Mouse (Mus musculus) bone marrow macrophage, adult 2 months (primary cell): ENCODE measurements around the gene Ap2b1.

Experiments used
- CTCF ChIP-seq: IDR thresholded peaks from 2 replicates; pipeline ENCODE4 v1.5.1; 2012; ENCODE audit warnings: low read depth, mild to moderate bottlenecking, low read length, moderate library complexity
- POLR2A ChIP-seq: IDR thresholded peaks from 2 replicates; pipeline ENCODE4 v1.6.1; 2012; ENCODE audit warnings: mild to moderate bottlenecking, low read depth, low read length, borderline replicate concordance

DNA sequence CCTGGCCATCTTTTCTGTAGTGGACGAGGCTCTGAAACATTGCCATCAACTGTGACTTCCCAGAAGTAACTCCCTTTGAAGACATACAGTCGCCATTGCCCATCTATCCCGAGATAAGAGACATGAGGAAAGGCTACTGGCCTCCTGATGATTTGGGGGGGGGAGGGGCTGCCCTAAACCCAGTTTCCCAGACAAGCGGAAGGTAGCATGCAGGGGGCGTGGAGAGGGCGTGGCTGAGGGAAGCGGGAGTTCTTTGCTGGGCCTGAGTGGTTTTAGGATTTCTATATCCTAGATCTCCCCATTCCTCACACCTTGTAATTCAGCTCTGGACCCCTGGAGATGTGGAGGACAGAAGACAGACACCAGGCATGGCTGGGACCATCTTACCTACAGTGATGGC is 145.0 kb downstream of the Ap2b1 start:
- TF ChIP-seq POLR2A (no peak), CTCF (no peak)
